Mouse (Mus musculus): ENCODE data around the gene Myb. TPM values are rescaled to one million over a fixed set of nuclear protein-coding genes. Genes with fewer than 3 reads are reported as not detected.

Myb gene
- total and polyA plus RNA-seq, 2 experiments, result 0.09 to 0.10 TPM

- Histone ChIP-seq H3K4me1 (ENCODE audit: control insufficient read depth, insufficient read depth, low read length) (no peaks in the 10 kb centered on the region), H3K27me3 (ENCODE audit: control insufficient read depth, insufficient read depth, low read length) (no peaks in the 10 kb centered on the region), H3K4me3 (ENCODE audit: insufficient read depth, low read depth, low read length) (no peak overlapping the region), H3K79me2 (ENCODE audit: control insufficient read depth, insufficient read depth, low read length) (no peaks in the 10 kb centered on the region), H3K36me3 (ENCODE audit: control insufficient read depth, insufficient read depth, low read length) (no peaks in the 10 kb centered on the region), H3K9ac (ENCODE audit: low read depth, low read length) (no peak overlapping the region), H3K27ac (replicated peaks; ENCODE audit: insufficient read depth, low read depth, low read length) (no peak overlapping the region)
- TF ChIP-seq CTCF (IDR thresholded peaks at IDR 0.05; ENCODE audit: low read depth, low read length), result no peak
- no peak for TF ChIP-seq POLR2A (IDR thresholded peaks at IDR 0.05; ENCODE audit: extremely low read depth, insufficient read depth, low read length)
- WGBS, result 100% methylated on average over 1 of the region's 1 CpGs
- DNase-seq (ENCODE audit: extremely low read depth, low read depth, low spot score), result no peak
These were observed 84.6 kb downstream of the Myb start for GRCm38 (mm10) chr10:21076137-21076536.

Other genes starting within 250 kb of the Myb start
- gene Ahi1, start 208.4 kb downstream of the Myb start, total RNA-seq (2014; rRNA removed), result 1.1 and 1.2 TPM in 2 replicates
- 0.22 and 0.24 TPM in 2 replicates for gene Ahi1, start 208.4 kb downstream of the Myb start, polyA plus RNA-seq (2012; rRNA removed)
- 78.1 and 92.2 TPM in 2 replicates for gene Hbs1l, start 135.0 kb upstream of the Myb start, total RNA-seq (2014; rRNA removed)
- gene Hbs1l, start 135.0 kb upstream of the Myb start, polyA plus RNA-seq (2012; rRNA removed), result 17.1 and 21.3 TPM in 2 replicates
- 382 and 384 TPM in 2 replicates for gene Aldh8a1, start 216.3 kb upstream of the Myb start, total RNA-seq (2014; rRNA removed)
- gene Aldh8a1, start 216.3 kb upstream of the Myb start, polyA plus RNA-seq (2012; rRNA removed), result 309 TPM in 2 replicates

Measured in liver, adult 2 months (tissue).